Mouse (Mus musculus): ENCODE measurements around the gene Eogt. TPM values are rescaled to one million over a fixed set of nuclear protein-coding genes. Genes with fewer than 3 reads are reported as not detected.

Eogt gene
- polyA plus RNA-seq, 1 experiment from 2014 or later, result 9.7 TPM

DNA sequence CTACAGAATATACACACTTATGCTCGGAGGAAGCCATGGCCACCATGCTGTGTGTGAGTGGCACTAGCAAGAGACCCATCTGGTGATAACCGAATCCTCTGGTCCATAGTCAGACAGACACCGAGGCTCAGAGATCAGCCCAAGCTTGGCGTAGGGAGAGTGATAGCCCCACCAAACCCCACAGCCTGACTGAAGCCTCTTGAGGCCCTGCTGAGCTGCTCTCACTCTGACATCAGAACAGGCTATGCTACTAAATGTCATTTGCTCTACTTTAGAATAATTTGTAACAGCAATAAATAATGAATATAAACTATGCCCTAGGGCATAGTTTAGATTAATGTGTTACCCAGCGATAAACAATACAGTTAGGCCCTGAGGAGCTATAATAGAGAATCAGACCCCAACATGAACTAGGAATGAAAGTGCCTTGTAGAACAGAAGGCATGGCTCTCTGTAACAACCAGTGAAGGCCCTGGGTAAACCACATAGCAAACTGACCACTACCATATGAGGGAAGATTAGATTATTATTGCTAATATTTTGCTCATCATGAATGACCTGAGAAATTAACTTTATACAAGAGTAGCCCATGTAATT, 16.2 kb downstream of the Eogt start:
- Histone ChIP-seq H3K27me3 (no peaks in the 10 kb centered on the region), H3K4me1 (replicated peaks) (no peaks in the 10 kb centered on the region), H3K9me3 (no peaks in the 10 kb centered on the region), H3K9ac (replicated peaks) (no peak overlapping the region), H3K4me3 (replicated peaks) (no peak overlapping the region), H3K27ac (no peak overlapping the region), H3K4me2 (replicated peaks) (no peak overlapping the region), H3K36me3 (no peaks in the 10 kb centered on the region)
- 85% methylated on average over 5 of the region's 5 CpGs for WGBS
- no peak for ATAC-seq

DNA sequence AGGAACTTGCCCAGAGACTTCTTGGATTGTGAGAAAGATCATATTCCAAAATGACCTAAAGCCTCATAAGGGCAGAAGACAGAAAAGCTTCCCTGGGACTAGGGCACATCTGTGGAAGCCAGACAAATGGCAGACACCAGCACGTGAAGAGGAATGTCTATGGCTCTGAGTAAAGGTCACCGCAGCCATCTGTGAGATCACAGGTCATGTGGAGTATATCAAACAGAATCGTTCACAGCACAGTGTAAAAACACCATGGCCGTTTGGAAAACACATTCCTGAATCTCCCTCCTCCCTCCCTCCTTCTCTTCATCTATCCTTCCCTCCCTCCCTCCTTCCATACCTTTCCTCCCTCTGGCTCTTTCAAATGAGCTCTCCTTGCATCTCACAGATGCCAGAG, 17.2 kb downstream of the Eogt start:
- no peak overlapping the region for H3K9ac ChIP-seq (replicated peaks)
- 89% methylated on average over 4 of the region's 4 CpGs for WGBS
- ATAC-seq, result no peak

DNA sequence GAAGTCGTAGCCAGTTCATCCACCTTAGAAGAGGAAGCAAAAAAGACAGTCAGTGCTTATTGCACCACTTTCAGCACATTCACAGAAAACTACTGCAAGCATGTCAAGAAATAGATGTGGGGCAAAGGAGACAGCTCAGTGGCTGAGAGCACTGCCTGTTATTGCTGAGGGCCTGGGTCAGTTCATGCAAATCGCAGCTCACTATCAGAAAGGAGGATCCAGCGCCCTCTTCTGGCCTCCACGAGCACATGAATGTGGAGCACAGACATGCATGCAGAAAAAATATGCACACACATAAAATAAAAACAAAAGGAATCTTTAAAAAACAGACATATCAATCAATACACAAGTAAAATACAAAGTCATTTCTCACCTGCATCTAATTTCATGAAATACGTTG, 18.0 kb downstream of the Eogt start:
- H3K4me2 ChIP-seq (replicated peaks), result no peak overlapping the region
- no peaks in the 10 kb centered on the region for H3K9me3 ChIP-seq
- 60% methylated on average over 5 of the region's 5 CpGs for WGBS
- H3K4me1 ChIP-seq (replicated peaks), result no peaks in the 10 kb centered on the region
- ATAC-seq, result no peak
- no peak overlapping the region for H3K27ac ChIP-seq
- no peaks in the 10 kb centered on the region for H3K27me3 ChIP-seq
- H3K9ac ChIP-seq (replicated peaks), result no peak overlapping the region
- H3K4me3 ChIP-seq (replicated peaks), result no peak overlapping the region
- no peaks in the 10 kb centered on the region for H3K36me3 ChIP-seq

More for the DNA sequence above, 17.2 kb downstream of the Eogt start:
- H3K27me3 ChIP-seq, result no peaks in the 10 kb centered on the region
- no peaks in the 10 kb centered on the region for H3K36me3 ChIP-seq
- no peak overlapping the region for H3K4me3 ChIP-seq (replicated peaks)
- no peaks in the 10 kb centered on the region for H3K4me1 ChIP-seq (replicated peaks)
- H3K9me3 ChIP-seq, result no peaks in the 10 kb centered on the region
- no peak overlapping the region for H3K4me2 ChIP-seq (replicated peaks)
- no peak overlapping the region for H3K27ac ChIP-seq

DNA sequence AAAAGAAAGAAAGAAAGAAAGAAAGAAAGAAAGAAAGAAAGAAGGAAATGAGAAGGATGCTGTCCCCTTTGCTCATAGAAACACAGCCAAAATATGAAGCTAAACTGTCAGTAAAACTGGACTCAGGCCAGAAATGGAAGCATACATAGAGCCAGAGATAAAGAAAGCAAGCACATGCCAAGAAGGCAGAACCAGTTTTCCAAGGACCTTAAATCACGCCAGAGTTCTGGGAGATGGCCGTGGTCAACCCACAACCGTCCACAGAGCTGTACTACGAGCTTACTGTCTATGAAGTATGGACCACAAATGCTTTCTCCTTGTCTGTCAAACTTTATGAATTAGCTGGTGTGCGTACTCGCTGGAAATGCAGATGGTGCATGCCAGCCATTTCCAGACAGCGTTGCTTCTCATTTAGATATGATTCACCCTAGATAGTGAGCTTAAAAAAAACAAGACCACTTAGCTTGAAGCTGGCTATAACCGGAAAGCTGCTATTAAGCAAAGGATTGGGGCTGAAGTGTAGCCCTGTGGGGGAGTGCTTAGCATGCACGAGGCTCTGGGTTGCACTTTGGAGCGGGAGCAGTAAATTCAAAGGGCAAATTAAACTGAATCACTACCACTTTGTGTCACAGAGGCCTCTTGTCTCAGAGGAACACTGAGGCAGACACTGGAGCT, 24.5 kb downstream of the Eogt start:
- Histone ChIP-seq H3K27ac (no peak overlapping the region), H3K9ac (replicated peaks) (no peak overlapping the region), H3K36me3 (no peaks in the 10 kb centered on the region), H3K27me3 (no peaks in the 10 kb centered on the region), H3K4me3 (replicated peaks) (no peak overlapping the region), H3K9me3 (no peaks in the 10 kb centered on the region), H3K4me1 (replicated peaks) (no peaks in the 10 kb centered on the region), H3K4me2 (replicated peaks) (no peak overlapping the region)
- WGBS, result 83% methylated on average over 10 of the region's 10 CpGs
- ATAC-seq, result no peak

DNA sequence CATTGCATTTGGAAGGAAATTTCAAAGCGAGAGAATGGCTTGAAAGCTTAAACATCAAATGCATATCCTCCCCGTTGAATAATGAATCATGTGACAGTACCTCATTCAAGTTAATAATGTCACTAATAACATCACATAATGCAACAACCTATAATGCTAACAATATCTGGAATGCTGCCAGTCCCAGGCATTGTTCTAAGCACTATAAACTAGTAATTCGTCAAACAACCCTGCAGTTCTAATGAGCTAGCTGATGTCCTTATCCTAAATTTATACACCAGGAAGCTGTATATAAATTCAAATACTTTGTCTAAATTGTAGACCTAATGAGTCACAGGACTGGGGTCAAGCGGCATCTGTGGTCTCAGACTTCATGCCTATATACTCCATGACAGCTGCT, 28.1 kb downstream of the Eogt start:
- Histone ChIP-seq H3K9me3 (no peaks in the 10 kb centered on the region), H3K27me3 (no peaks in the 10 kb centered on the region), H3K36me3 (no peaks in the 10 kb centered on the region), H3K27ac (no peak overlapping the region), H3K9ac (replicated peaks) (no peak overlapping the region), H3K4me3 (replicated peaks) (no peak overlapping the region), H3K4me2 (replicated peaks) (no peak overlapping the region), H3K4me1 (replicated peaks) (no peaks in the 10 kb centered on the region)
- WGBS, result 87% methylated on average over 4 of the region's 4 CpGs
- no peak for ATAC-seq

DNA sequence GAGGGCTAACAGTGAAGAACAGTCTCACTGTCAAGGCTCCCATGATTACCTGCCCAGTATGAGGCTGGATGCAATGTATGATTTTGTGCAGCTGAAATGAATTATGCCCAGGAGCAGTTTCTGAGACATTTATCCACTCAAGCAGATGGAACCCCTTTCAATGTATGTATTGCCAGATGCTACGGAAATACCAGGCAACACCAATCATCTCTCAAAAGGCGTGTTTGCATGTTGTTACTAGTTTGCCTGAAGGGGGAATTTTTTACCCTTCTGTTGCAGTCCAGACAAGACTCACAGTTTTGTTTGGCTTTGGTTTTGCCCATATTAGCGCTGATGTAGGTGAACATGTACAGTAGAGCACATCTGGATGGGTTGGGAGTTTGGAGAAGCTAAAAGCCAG, 30.7 kb downstream of the Eogt start:
- Histone ChIP-seq H3K27me3 (no peaks in the 10 kb centered on the region), H3K27ac (no peak overlapping the region), H3K9ac (replicated peaks) (no peak overlapping the region), H3K4me3 (replicated peaks) (no peak overlapping the region), H3K4me1 (replicated peaks) (no peaks in the 10 kb centered on the region), H3K36me3 (no peaks in the 10 kb centered on the region), H3K9me3 (no peaks in the 10 kb centered on the region), H3K4me2 (replicated peaks) (no peak overlapping the region)
- 87% methylated on average over 3 of the region's 3 CpGs for WGBS
- no peak for ATAC-seq

DNA sequence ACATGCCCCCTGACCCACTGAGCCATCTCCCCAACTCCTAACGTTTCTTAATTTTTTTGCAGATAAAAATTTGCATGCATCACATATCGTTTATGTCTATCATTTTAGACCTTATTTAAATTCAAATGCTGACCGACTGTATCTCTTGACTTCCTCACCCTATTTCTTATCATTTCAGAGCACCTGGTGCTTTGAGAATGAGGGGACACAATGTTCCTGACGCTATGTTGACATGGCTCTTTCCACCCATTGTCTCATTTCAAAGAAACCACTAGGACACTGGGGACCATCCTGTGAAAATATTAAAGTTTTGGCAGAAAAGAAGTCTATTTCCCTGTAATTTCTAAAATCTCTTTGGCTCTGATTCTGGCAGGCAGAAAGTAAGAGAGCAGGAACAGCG, 32.1 kb downstream of the Eogt start:
- Histone ChIP-seq H3K4me2 (replicated peaks) (no peak overlapping the region), H3K4me1 (replicated peaks) (no peaks in the 10 kb centered on the region), H3K36me3 (no peaks in the 10 kb centered on the region; the same call in 1 of the 2 replicates), H3K27me3 (no peaks in the 10 kb centered on the region), H3K4me3 (replicated peaks) (no peak overlapping the region), H3K9me3 (no peaks in the 10 kb centered on the region), H3K27ac (no peak overlapping the region), H3K9ac (replicated peaks) (no peak overlapping the region)
- no peak for ATAC-seq
- 89% methylated on average over 5 of the region's 5 CpGs for WGBS

DNA sequence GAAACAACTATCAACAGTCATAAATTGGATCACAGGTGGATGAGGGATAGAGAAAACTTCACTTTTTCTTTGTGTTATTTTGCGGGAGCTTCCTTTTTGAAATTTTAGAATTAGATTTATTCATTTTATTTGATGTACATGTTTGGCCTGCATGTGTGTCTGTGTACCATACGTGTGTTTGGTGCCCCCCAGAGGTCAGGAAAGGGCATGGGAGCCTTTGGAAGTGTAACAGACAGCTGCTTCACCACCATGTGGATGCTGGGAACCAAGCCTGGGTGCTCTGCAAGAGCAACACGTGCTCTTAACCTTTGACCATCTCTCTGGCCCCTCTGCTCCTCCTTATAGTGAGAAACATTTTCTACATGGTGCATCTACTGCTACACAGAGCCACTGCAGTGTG, 34.2 kb downstream of the Eogt start:
- H3K4me1 ChIP-seq (replicated peaks), result no peaks in the 10 kb centered on the region
- no peaks in the 10 kb centered on the region for H3K27me3 ChIP-seq
- H3K4me2 ChIP-seq (replicated peaks), result no peak overlapping the region
- no peak for ATAC-seq
- no peak overlapping the region for H3K9ac ChIP-seq (replicated peaks)
- H3K4me3 ChIP-seq (replicated peaks), result no peak overlapping the region
- H3K9me3 ChIP-seq, result no peaks in the 10 kb centered on the region
- H3K27ac ChIP-seq, result no peak overlapping the region
- H3K36me3 ChIP-seq, result no peaks in the 10 kb centered on the region; the same call in 1 of the 2 replicates
- 66% methylated on average over 3 of the region's 3 CpGs for WGBS

DNA sequence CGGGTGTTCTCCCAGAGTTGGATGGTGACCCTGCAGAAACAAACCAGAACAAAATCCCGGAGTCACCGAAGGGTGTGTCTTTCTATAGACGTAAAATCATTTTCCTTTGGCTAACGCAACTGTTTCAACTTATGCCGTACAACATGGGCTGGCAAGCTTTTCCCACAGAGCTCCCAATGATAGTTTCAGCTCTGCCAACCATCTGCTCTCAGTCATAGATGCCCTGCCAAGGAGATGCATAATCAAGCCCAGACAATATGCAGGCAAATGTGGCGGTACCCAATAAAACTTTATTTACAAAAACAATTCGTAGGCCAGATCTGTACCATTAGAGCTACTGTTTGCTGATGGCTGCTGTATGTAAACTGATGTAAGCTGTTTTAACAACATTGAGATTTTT, 36.8 kb downstream of the Eogt start:
- H3K9ac ChIP-seq (replicated peaks), result no peak overlapping the region
- no peak overlapping the region for H3K4me2 ChIP-seq (replicated peaks)
- no peak for ATAC-seq
- no peak overlapping the region for H3K4me3 ChIP-seq (replicated peaks)
- no peaks in the 10 kb centered on the region; the same call in 1 of the 2 replicates for H3K36me3 ChIP-seq
- 92% methylated on average over 8 of the region's 8 CpGs for WGBS
- no peaks in the 10 kb centered on the region for H3K4me1 ChIP-seq (replicated peaks)
- no peaks in the 10 kb centered on the region for H3K9me3 ChIP-seq
- H3K27me3 ChIP-seq, result 0 out of 2 replicates have a peak, but pooled peaks cover 3% of the 10 kb centered on the region
- no peak overlapping the region for H3K27ac ChIP-seq

DNA sequence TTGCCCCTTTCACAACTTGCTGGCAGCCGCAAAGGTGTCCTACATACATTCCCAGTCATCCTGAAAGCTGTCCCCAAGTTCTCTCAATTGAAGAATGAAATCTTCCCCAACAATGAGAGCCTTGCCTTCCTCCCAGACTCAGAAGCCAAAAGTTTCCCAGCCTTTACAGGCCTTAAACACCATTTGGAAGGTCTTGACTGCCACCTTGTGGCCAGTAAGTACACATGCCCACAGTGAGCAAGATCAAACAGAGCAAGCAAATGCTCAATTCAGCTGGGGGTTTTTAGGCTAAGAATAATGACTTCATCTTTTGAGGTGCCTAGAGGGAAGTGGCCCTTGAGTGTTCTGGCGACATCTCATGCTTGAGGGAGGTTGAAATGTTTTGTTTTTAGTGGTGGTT, 42.2 kb downstream of the Eogt start:
- Histone ChIP-seq H3K4me3 (replicated peaks) (no peak overlapping the region), H3K4me2 (replicated peaks) (no peak overlapping the region), H3K4me1 (replicated peaks) (peaks cover 15% of the 10 kb centered on the region), H3K36me3 (no peaks in the 10 kb centered on the region; the same call in 1 of the 2 replicates), H3K9ac (replicated peaks) (no peak overlapping the region), H3K9me3 (no peaks in the 10 kb centered on the region), H3K27ac (no peak overlapping the region), H3K27me3 (0 out of 2 replicates have a peak, but pooled peaks cover 9% of the 10 kb centered on the region)
- 8% methylated on average over 2 of the region's 2 CpGs for WGBS
- ATAC-seq, result peak; percentile 72; the same call in 1 of the 2 replicates

DNA sequence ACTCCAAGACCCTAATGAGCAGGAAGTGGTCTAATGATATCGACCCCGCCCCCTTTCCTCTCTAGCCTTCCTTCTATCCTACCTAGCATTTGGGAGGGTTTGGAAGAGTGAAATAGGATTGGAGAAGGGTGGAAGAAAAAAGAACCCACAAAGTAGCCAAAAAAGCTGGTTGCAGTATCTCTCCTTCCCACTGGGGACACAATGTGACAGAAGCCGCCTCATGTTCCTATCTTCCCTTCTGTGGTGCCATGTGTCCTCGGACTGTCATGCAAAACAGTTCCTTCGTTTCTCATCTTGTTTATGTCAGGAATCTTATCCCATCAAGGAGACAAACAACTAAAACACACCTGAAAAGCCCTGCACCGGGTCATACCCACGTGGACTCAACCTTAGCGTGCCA, 42.9 kb downstream of the Eogt start:
- H3K27ac ChIP-seq, result no peak overlapping the region
- no peaks in the 10 kb centered on the region for H3K9me3 ChIP-seq
- peaks cover 15% of the 10 kb centered on the region; the same call in 1 of the 2 replicates for H3K27me3 ChIP-seq
- H3K4me2 ChIP-seq (replicated peaks), result no peak overlapping the region
- ATAC-seq, result no peak
- WGBS, result 88% methylated on average over 8 of the region's 8 CpGs
- no peak overlapping the region for H3K4me3 ChIP-seq (replicated peaks)
- H3K9ac ChIP-seq (replicated peaks), result no peak overlapping the region
- H3K4me1 ChIP-seq (replicated peaks), result peaks cover 22% of the 10 kb centered on the region
- H3K36me3 ChIP-seq, result no peaks in the 10 kb centered on the region

DNA sequence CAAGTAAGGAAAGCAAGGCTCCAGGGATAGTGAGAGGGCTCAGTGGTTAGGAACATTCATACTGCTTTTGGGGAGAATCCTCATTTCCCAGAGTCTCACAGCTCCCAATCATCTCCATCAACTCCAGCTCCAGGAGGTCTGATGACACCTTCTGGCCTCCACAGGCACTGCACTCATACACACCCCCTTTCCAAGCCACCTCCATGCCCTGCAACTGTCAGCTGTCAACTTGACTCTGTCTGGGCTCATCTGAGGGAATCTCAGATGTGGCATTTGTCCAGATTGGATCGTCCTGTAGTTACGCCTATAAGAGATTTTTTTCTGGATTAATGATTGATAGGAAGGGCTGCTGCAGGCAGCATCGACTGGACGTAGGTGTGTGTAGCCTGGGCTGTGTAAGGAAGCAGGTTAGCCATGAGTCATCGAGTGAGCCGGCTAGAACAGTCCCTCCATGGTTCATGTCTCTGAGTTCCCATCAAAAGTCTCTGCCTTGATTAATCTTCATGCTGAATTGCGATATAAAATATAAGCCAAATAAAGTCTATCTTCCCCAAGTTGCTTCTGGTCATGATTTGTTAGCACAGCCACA, 44.6 kb downstream of the Eogt start:
- ATAC-seq, result no peak
- no peak overlapping the region for H3K4me2 ChIP-seq (replicated peaks)

More for the DNA sequence above, 44.6 kb downstream of the Eogt start:
- Histone ChIP-seq H3K4me1 (replicated peaks) (peaks cover 22% of the 10 kb centered on the region), H3K36me3 (no peaks in the 10 kb centered on the region), H3K27me3 (peaks cover 16% of the 10 kb centered on the region; the same call in 1 of the 2 replicates), H3K27ac (no peak overlapping the region), H3K9ac (replicated peaks) (no peak overlapping the region), H3K9me3 (no peaks in the 10 kb centered on the region), H3K4me3 (replicated peaks) (no peak overlapping the region)
- WGBS, result 85% methylated on average over 7 of the region's 7 CpGs

Data from midbrain, embryonic 13.5 days (tissue).